8 mouse cellular contexts compared by ENCODE assay signal in genomic region chr17:50407249-50407990, GRCm38 (mm10).
DNase-seq lines count a peak whose midpoint lies in the region; ATAC-seq and TF ChIP-seq lines count a peak whose summit lies in the region.

No protein-coding gene starts in this region.

- H3K36me3 ChIP-seq in stomach, embryonic 16.5 days (ENCODE audit: control insufficient read depth, insufficient read depth, low read length), result no peaks in the 10 kb centered on the region
- H3K36me3 ChIP-seq in stomach, postnatal 0 days (ENCODE audit: control insufficient read depth, insufficient read depth, low read length), result no peaks in the 10 kb centered on the region
- H3K36me3 ChIP-seq in heart, embryonic 12.5 days, result no peaks in the 10 kb centered on the region

- H3K27me3 ChIP-seq in stomach, embryonic 16.5 days (ENCODE audit: control insufficient read depth, insufficient read depth, low read length), result no peaks in the 10 kb centered on the region
- H3K27me3 ChIP-seq in stomach, postnatal 0 days (ENCODE audit: control insufficient read depth, insufficient read depth, low read length), result no peaks in the 10 kb centered on the region
- H3K27me3 ChIP-seq in heart, embryonic 12.5 days (replicated peaks), result no peaks in the 10 kb centered on the region

- no peak for DNase-seq in stomach, postnatal 0 days (ENCODE audit: low spot score)
- peak; percentile 7 for DNase-seq in fibroblast of lung, adult 2 months (ENCODE audit: low read depth)
- peak; percentile 46 to 88 for DNase-seq in left cerebral cortex, adult 9 months (ENCODE audit: low spot score in 2 of 2)
- DNase-seq in ovary, postnatal 36 days (ENCODE audit: low spot score), result no peak
- no peak for DNase-seq in lung, adult 18-20 months
- DNase-seq in adrenal gland, postnatal 14 days, result no peak

- no peaks in the 10 kb centered on the region for H3K9me3 ChIP-seq in stomach, embryonic 16.5 days (replicated peaks; ENCODE audit: control insufficient read depth, low read length)
- H3K9me3 ChIP-seq in stomach, postnatal 0 days (ENCODE audit: control insufficient read depth, low read length), result no peaks in the 10 kb centered on the region
- H3K9me3 ChIP-seq in heart, embryonic 12.5 days (replicated peaks), result no peaks in the 10 kb centered on the region; the same call in 1 of the 2 replicates

- H3K4me1 ChIP-seq in stomach, embryonic 16.5 days (ENCODE audit: control insufficient read depth, insufficient read depth, low read length), result 0 out of 2 replicates have a peak, but pooled peaks cover 3% of the 10 kb centered on the region
- H3K4me1 ChIP-seq in stomach, postnatal 0 days (replicated peaks; ENCODE audit: control insufficient read depth, insufficient read depth), result no peaks in the 10 kb centered on the region
- no peaks in the 10 kb centered on the region for H3K4me1 ChIP-seq in heart, embryonic 12.5 days (replicated peaks)

- ATAC-seq in stomach, embryonic 16.5 days (ENCODE audit: insufficient read depth, low FRiP score), result peak; percentile 47; the same call in 1 of the 2 replicates
- ATAC-seq in stomach, postnatal 0 days (ENCODE audit: low FRiP score, low TSS enrichment), result no peak
- ATAC-seq in heart, embryonic 12.5 days (ENCODE audit: insufficient number of reproducible peaks, low FRiP score), result no peak

- H3K4me2 ChIP-seq in stomach, embryonic 16.5 days (ENCODE audit: low read depth, low read length), result no peak overlapping the region
- no peak overlapping the region for H3K4me2 ChIP-seq in stomach, postnatal 0 days (replicated peaks; ENCODE audit: low read depth)
- H3K4me2 ChIP-seq in heart, embryonic 12.5 days, result no peak overlapping the region

- no peak overlapping the region for H3K9ac ChIP-seq in stomach, embryonic 16.5 days (ENCODE audit: low read length)
- H3K9ac ChIP-seq in stomach, postnatal 0 days (ENCODE audit: low read length), result no peak overlapping the region
- no peak overlapping the region for H3K9ac ChIP-seq in heart, embryonic 12.5 days

- no peak overlapping the region for H3K4me3 ChIP-seq in stomach, embryonic 16.5 days (replicated peaks; ENCODE audit: low read length)
- no peak overlapping the region for H3K4me3 ChIP-seq in stomach, postnatal 0 days (ENCODE audit: low read depth, low read length)
- no peak overlapping the region for H3K4me3 ChIP-seq in heart, embryonic 12.5 days

- TF ChIP-seq EP300 in stomach, postnatal 0 days (optimal IDR thresholded peaks at IDR 0.05), result no peak

- TF ChIP-seq CTCF in stomach, postnatal 0 days (IDR thresholded peaks at IDR 0.05; ENCODE audit: low read depth), result no peak

- WGBS in stomach, embryonic 16.5 days, result 45% methylated on average over 11 of the region's 11 CpGs
- 41% methylated on average over 11 of the region's 11 CpGs for WGBS in stomach, postnatal 0 days
- 73% methylated on average over 11 of the region's 11 CpGs for whole genome bisulfite sequencing in heart, embryonic 12.5 days

- no peak overlapping the region for H3K27ac ChIP-seq in stomach, embryonic 16.5 days (ENCODE audit: low read length)
- no peak overlapping the region for H3K27ac ChIP-seq in stomach, postnatal 0 days (replicated peaks)
- H3K27ac ChIP-seq in heart, embryonic 12.5 days (ENCODE audit: poor library complexity, severe bottlenecking), result no peak overlapping the region

Comparison
In these comparisons a context has a peak if more than half of its experiments do, and no peak if none do; other contexts are left out.
1. DNase-seq: peak in fibroblast of lung, adult 2 months (single experiment) and left cerebral cortex, adult 9 months (2 of 2); none in stomach, postnatal 0 days (single experiment), ovary, postnatal 36 days (single experiment), lung, adult 18-20 months (0 of 2) and adrenal gland, postnatal 14 days (single experiment).